Mouse (Mus musculus) limb, embryonic 11.5 days (tissue): ENCODE results near the gene Ywhab. TPM values are rescaled to one million over a fixed set of nuclear protein-coding genes. Genes with fewer than 3 reads are reported as not detected.

ENCODE experiments used
- ATAC-seq: fragments of 200-750 bp; cut with Nextera tagmentation; 2 replicates; pipeline ENCODE4 v1.8.0; 2017; ENCODE audit warnings: low read depth; ENCODE audit not compliant: insufficient number of reproducible peaks, low FRiP score, low TSS enrichment
- DNase-seq: peaks from one replicate; pipeline ENCODE4 v3.0.0-alpha.2; 2015; ENCODE audit warnings: low spot score
- H3K27ac ChIP-seq: fragments of 300-500 bp; sonication (generic); replicated peaks from 2 replicates; pipeline ENCODE4 v1.5.1; 2014; ENCODE audit warnings: low read depth, mild to moderate bottlenecking, low read length
- H3K27me3 ChIP-seq: fragments of 300-500 bp; sonication (generic); 2 replicates; pipeline ENCODE4 v1.6.1; 2014; ENCODE audit warnings: mild to moderate bottlenecking, low read length, mixed read lengths; ENCODE audit not compliant: control insufficient read depth, insufficient read depth
- H3K36me3 ChIP-seq: fragments of 300-500 bp; sonication (generic); 2 replicates; pipeline ENCODE4 v1.6.1; 2014; ENCODE audit warnings: mild to moderate bottlenecking, low read length, moderate library complexity, mixed read lengths; ENCODE audit not compliant: control insufficient read depth, insufficient read depth
- H3K4me1 ChIP-seq: fragments of 300-500 bp; sonication (generic); 2 replicates; pipeline ENCODE4 v1.6.1; 2014; ENCODE audit warnings: low read length, mixed read lengths; ENCODE audit not compliant: control insufficient read depth, insufficient read depth
- H3K4me2 ChIP-seq: fragments of 300-500 bp; sonication (generic); 2 replicates; pipeline ENCODE4 v1.6.1; 2014; ENCODE audit warnings: low read depth, mild to moderate bottlenecking, moderate library complexity; ENCODE audit not compliant: severe bottlenecking
- H3K4me3 ChIP-seq: fragments of 300-500 bp; sonication (generic); 2 replicates; pipeline ENCODE4 v1.5.1; 2014; ENCODE audit warnings: low read depth, low read length
- H3K9ac ChIP-seq: fragments of 300-500 bp; sonication (generic); 2 replicates; pipeline ENCODE4 v1.6.1; 2014; ENCODE audit warnings: mild to moderate bottlenecking, low read length
- H3K9me3 ChIP-seq: fragments of 300-500 bp; sonication (generic); 2 replicates; pipeline ENCODE4 v1.6.1; 2016; ENCODE audit warnings: low read length; ENCODE audit not compliant: control insufficient read depth
- WGBS: fragments of 180-500 bp; shearing (Covaris S2); extraction: QIAGEN DNeasy Blood & Tissue Kit; methylation state at CpG from one replicate; pipeline ENCODE4 v1.1.7; 2014; 5-methylcytosine and 5-hydroxymethylcytosine counted together
- polyA plus RNA-seq: library from polyadenylated mRNA; unstranded; fragments of >200 nt; fragmentation: Nextera tagmentation; extraction: Ambion mirVana; gene quantifications from 2 replicates; pipeline ENCODE4 v1.2.1, GENCODE M21; 2014

The Ywhab gene
- polyA plus RNA-seq, 1 experiment from 2014 or later = 323 TPM

DNA sequence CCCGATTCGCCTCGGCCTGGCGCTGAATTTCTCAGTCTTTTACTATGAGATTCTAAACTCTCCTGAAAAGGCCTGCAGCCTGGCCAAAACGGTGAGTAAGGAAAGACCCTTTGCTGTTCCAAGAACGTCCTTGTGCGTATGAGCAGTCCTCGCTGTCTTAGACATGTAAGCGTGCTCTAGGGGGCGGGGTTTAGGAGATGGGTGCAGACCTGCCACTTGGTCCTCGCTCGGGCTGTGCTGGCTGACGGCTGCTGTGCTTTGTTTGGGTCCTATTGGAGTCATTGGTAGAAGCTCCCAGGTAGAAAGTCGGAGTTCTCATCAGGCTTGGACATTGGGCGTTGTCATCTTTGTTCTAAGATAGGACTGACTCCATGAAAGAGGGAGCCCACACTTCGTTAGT is 20.5 kb downstream of the Ywhab start:
- WGBS = 95% methylated on average over 16 of the region's 16 CpGs

DNA sequence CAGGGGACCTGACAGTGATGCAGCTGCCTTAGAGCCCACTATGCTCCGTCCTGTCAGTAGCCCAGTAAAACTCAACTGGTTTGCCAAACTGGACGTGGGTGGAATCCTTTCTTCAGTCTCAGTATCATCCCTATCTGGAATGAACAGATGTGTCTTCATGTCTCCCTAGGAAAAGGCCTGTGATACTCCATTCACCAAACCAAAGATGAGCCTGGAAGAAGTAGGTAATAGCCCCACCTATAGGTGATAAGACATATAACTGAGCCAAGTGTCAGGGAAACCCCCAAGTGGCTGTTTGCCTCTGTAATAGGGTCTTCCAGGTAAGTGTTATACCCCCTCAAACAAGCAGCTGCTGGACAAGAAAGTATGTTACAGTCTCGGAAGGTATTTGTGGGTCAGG is 24.1 kb downstream of the Ywhab start:
- Histone ChIP-seq H3K4me1 (no peaks in the 10 kb centered on the region), H3K9me3 (no peaks in the 10 kb centered on the region), H3K4me2 (no peak overlapping the region), H3K27me3 (no peaks in the 10 kb centered on the region), H3K36me3 (peaks cover 22% of the 10 kb centered on the region; the same call in 1 of the 2 replicates), H3K9ac (no peak overlapping the region), H3K27ac (no peak overlapping the region), H3K4me3 (no peak overlapping the region)
- ATAC-seq = no peak
- WGBS = 94% methylated on average over 3 of the region's 3 CpGs
- DNase-seq = no peak

More for the DNA sequence above, 20.5 kb downstream of the Ywhab start:
- no peak for ATAC-seq
- H3K27me3 ChIP-seq = no peaks in the 10 kb centered on the region
- H3K36me3 ChIP-seq = peaks cover 30% of the 10 kb centered on the region
- H3K27ac ChIP-seq = no peak overlapping the region
- no peaks in the 10 kb centered on the region for H3K4me1 ChIP-seq
- no peak overlapping the region for H3K9ac ChIP-seq
- DNase-seq = no peak
- H3K4me2 ChIP-seq = no peak overlapping the region
- no peaks in the 10 kb centered on the region for H3K9me3 ChIP-seq
- no peak overlapping the region for H3K4me3 ChIP-seq

DNA sequence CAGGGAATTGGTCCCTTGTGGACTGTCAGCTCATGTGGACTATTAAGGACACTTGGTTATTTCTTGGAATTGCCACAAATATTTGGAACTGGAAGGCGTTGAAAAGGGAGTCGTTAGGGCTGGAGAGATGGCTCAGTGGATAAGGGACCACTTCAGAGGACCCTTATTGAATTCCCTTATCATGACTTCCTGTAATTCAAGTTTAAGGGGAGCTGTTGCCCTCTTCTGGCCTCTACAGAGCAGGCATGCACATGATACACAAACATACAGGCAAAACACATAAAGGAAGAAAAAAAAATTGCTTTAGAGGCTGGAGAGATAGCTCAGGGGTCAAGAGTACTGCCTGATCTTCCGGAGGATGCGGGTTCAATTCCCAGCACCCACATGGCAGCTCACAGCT is 25.2 kb downstream of the Ywhab start:
- no peaks in the 10 kb centered on the region for H3K4me1 ChIP-seq
- H3K9me3 ChIP-seq = no peaks in the 10 kb centered on the region
- peaks cover 20% of the 10 kb centered on the region; the same call in 1 of the 2 replicates for H3K36me3 ChIP-seq
- DNase-seq (no peak), ATAC-seq (no peak)
- no peak overlapping the region for H3K27ac ChIP-seq
- no peak overlapping the region for H3K4me2 ChIP-seq
- WGBS = 84% methylated on average over 4 of the region's 4 CpGs
- no peak overlapping the region for H3K4me3 ChIP-seq
- no peak overlapping the region for H3K9ac ChIP-seq
- no peaks in the 10 kb centered on the region for H3K27me3 ChIP-seq

DNA sequence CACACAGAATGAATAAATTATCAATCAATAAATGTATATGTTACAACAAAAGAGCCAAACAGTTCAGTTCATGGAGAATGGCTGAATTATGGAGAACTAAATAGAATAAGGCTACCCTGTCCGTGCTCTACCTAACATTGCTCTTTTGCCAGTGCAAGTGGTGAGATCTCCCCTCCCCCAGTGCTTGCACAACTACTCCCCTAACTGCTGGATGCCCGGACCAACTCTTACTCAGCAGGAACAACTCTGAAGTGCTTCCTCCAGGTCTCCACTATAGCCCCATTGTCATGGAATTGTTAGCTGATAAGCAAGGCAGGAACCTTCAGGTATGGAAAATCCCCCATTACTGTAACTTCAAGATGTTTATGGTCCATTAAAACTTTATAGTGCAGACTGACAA is 27.3 kb downstream of the Ywhab start:
- Histone ChIP-seq H3K27me3 (no peaks in the 10 kb centered on the region), H3K4me1 (no peaks in the 10 kb centered on the region), H3K9ac (no peak overlapping the region), H3K36me3 (peaks cover 11% of the 10 kb centered on the region; the same call in 1 of the 2 replicates), H3K4me2 (no peak overlapping the region), H3K4me3 (no peak overlapping the region), H3K9me3 (no peaks in the 10 kb centered on the region), H3K27ac (no peak overlapping the region)
- ATAC-seq (no peak), DNase-seq (no peak)
- WGBS = 64% methylated on average over 2 of the region's 2 CpGs

DNA sequence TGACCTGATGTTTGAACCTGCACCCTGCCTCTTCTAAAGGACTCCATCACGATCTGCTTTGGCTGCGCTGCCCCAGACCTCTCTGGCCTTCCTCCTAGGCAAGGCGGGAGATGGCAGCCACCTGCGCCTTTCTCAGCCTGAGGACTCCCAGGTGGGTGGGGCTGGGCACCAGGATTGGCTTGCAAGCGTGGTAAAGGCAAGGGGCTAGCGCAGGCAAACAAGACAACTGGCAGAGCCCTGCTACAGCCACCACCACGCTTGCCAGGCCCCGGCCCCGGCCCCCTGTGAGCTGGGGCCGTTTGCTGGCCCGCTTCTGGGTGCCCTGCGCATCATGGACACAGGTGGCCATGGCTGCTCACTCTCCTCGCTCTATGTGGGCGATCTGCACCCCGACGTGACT is 30.4 kb downstream of the Ywhab start, which contains the start of gene Pabpc1l:
Gene Pabpc1l (plus strand): TSS at position 301 of the 400 bp plus-strand sequence.
- Histone ChIP-seq H3K9me3 (no peaks in the 10 kb centered on the region), H3K9ac (no peak within 1 kb of the TSS), H3K27ac (no peak within 1 kb of the TSS), H3K4me2 (no peak within 1 kb of the TSS), H3K4me3 (no peak within 1 kb of the TSS), H3K27me3 (no peaks in the 10 kb centered on the region), H3K36me3 (no peaks in the 10 kb centered on the region), H3K4me1 (no peaks in the 10 kb centered on the region)
- 82% methylated on average over 16 of the region's 16 CpGs for WGBS
- no peak for ATAC-seq
- DNase-seq = no peak

DNA sequence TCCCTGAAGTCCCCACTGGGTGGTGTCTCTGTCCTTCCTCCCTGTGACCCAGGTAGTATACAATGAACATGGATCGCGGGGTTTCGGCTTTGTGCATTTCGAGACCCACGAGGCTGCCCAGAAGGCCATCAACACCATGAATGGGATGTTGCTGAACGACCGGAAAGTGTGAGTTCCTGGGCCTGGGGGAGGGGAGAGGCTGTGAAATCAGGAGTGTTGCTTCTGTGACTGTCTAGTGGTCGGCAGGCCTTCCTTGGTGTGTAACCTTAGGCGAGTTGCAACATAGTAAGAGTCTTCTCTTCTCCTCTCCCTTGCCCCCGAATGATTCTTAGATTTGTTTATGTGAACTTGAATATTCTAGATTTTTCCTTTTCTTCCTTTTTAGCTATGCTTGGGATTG is 36.4 kb downstream of the Ywhab start:
- DNase-seq (no peak), ATAC-seq (no peak)
- Histone ChIP-seq H3K9me3 (peaks cover 2% of the 10 kb centered on the region; the same call in 1 of the 2 replicates), H3K36me3 (no peaks in the 10 kb centered on the region), H3K4me1 (no peaks in the 10 kb centered on the region), H3K4me3 (no peak overlapping the region), H3K9ac (no peak overlapping the region), H3K27me3 (no peaks in the 10 kb centered on the region), H3K27ac (no peak overlapping the region), H3K4me2 (no peak overlapping the region)
- 76% methylated on average over 10 of the region's 10 CpGs for WGBS

DNA sequence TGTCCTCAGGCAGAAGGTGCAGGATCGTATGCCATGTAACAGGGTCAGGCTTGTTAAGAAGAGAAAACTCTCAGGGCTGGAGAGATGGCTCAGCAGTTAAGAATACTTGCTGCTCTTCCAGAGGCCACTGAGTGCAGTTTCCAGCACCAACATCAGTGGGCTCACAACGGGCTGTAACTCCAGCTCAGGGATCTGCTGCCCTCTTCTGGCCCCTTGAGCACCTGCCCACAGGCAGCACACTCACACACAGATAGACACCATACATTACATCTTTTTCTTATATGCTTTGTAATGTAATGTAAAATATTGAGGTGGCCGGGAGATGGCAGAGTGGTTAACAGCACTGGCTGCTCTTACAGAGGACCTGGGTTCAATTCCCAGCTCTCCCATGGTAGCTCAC is 38.2 kb downstream of the Ywhab start:
- Histone ChIP-seq H3K4me3 (no peak overlapping the region), H3K4me2 (no peak overlapping the region), H3K9me3 (peaks cover 2% of the 10 kb centered on the region; the same call in 1 of the 2 replicates), H3K27me3 (no peaks in the 10 kb centered on the region), H3K36me3 (no peaks in the 10 kb centered on the region), H3K9ac (no peak overlapping the region), H3K4me1 (no peaks in the 10 kb centered on the region), H3K27ac (no peak overlapping the region)
- DNase-seq (no peak), ATAC-seq (no peak)
- 87% methylated on average over 3 of the region's 3 CpGs for WGBS

DNA sequence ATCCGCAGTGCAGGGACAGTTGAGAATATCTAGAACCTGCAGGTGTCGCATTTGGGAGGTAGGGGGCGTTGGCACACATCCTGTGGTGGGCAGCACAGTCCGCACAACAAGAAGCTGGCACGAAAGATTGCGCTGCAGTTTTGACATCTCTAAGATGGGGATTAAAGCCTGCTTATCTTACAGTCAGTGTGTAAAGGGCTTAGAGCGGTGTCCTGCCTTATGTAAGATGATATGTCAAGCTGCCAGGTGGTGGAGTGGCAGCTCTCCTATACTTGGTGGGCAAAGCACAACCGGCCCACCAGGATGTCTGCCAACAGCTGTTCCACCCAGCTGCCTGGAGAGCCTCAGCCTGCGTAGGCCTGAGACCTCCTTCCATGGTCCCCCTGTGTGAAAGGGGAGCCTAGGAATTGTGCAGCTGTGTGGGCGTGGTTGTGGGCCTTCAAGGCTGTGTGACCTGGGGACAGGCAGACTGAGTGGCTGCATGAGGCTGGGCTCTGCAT is 41.8 kb downstream of the Ywhab start:
- H3K27ac ChIP-seq = no peak overlapping the region
- no peaks in the 10 kb centered on the region for H3K27me3 ChIP-seq
- DNase-seq = peak; percentile 34
- no peak overlapping the region for H3K4me2 ChIP-seq
- H3K4me1 ChIP-seq = no peaks in the 10 kb centered on the region
- WGBS = 53% methylated on average over 10 of the region's 10 CpGs
- peak; percentile 85 for ATAC-seq
- H3K36me3 ChIP-seq = no peaks in the 10 kb centered on the region
- no peak overlapping the region for H3K9ac ChIP-seq
- no peak overlapping the region for H3K4me3 ChIP-seq
- peaks cover 2% of the 10 kb centered on the region; the same call in 1 of the 2 replicates for H3K9me3 ChIP-seq

- H3K27me3 ChIP-seq = no peaks in the 10 kb centered on the region
- no peak for ATAC-seq
- H3K36me3 ChIP-seq = no peaks in the 10 kb centered on the region
- DNase-seq = no peak
- H3K4me1 ChIP-seq = no peaks in the 10 kb centered on the region
- no peak overlapping the region for H3K4me2 ChIP-seq
- no peak overlapping the region for H3K4me3 ChIP-seq
- H3K9ac ChIP-seq = no peak overlapping the region
- H3K27ac ChIP-seq = no peak overlapping the region
- 90% methylated on average over 1 of the region's 1 CpGs for WGBS
- H3K9me3 ChIP-seq = no peaks in the 10 kb centered on the region
These were observed 43.8 kb downstream of the Ywhab start for GRCm38 (mm10) chr2:164038407-164039028.
